Mouse (Mus musculus): ENCODE data around the gene Nipa1. TPM values are rescaled to one million over a fixed set of nuclear protein-coding genes. Genes with fewer than 3 reads are reported as not detected.
A peak's percentile ranks its signal among the peaks of the same experiment; 100 is the strongest.

The Nipa1 gene
- total RNA-seq, 1 experiment from 2014 or later, result 5.8 TPM

GRCm38 (mm10) chr7:55935025-55935424, 84.7 kb downstream of the Nipa1 start:
- no peak for DNase-seq

- peak; percentile 9 for DNase-seq
Observed at GRCm38 (mm10) chr7:55928649-55929048, 91.1 kb downstream of the Nipa1 start.

Other genes starting within 250 kb of the Nipa1 start
- gene Tubgcp5, start 225.8 kb downstream of the Nipa1 start, total RNA-seq (2021), result 19.0 and 21.3 TPM in 2 replicates
- 76.2 and 79.7 TPM in 2 replicates for gene Cyfip1, start 178.2 kb downstream of the Nipa1 start, total RNA-seq (2021)
- gene Nipa2, start 57.5 kb downstream of the Nipa1 start, total RNA-seq (2021), result 43.6 and 44.6 TPM in 2 replicates
- gene Herc2, start 30.2 kb upstream of the Nipa1 start, total RNA-seq (2021), result 55.7 and 60.6 TPM in 2 replicates
- gene Oca2, start 219.8 kb upstream of the Nipa1 start, total RNA-seq (2021), result 4.5 and 8.4 TPM in 2 replicates